Mouse (Mus musculus): ENCODE measurements around the gene Dab2ip.

Gene Dab2ip

GRCm38 (mm10) chr2:35557911-35558825 lies at the start of gene Dab2ip:
Gene Dab2ip, plus strand, starts transcription at chr2:35558266.
- no peak for DNase-seq (ENCODE audit: low spot score)

GRCm38 (mm10) chr2:35508597-35509342 lies 49.3 kb upstream of the Dab2ip start:
- DNase-seq (ENCODE audit: low spot score) = no peak

GRCm38 (mm10) chr2:35509343-35509667 lies 48.8 kb upstream of the Dab2ip start:
- DNase-seq (ENCODE audit: low spot score) = no peak

GRCm38 (mm10) chr2:35509888-35510287 lies 48.2 kb upstream of the Dab2ip start:
- no peak for DNase-seq (ENCODE audit: low spot score)

GRCm38 (mm10) chr2:35510920-35511319 lies 47.1 kb upstream of the Dab2ip start:
- no peak for DNase-seq (ENCODE audit: low spot score)

- no peak for DNase-seq (ENCODE audit: low spot score)
These were observed 45.8 kb upstream of the Dab2ip start for GRCm38 (mm10) chr2:35512226-35512625.

GRCm38 (mm10) chr2:35514051-35514892 lies 43.8 kb upstream of the Dab2ip start:
- DNase-seq (ENCODE audit: low spot score) = no peak

- DNase-seq (ENCODE audit: low spot score) = no peak
These were observed 31.3 kb upstream of the Dab2ip start for GRCm38 (mm10) chr2:35526612-35527242.

- no peak for DNase-seq (ENCODE audit: low spot score)
These were observed 29.0 kb upstream of the Dab2ip start for GRCm38 (mm10) chr2:35529086-35529485.

GRCm38 (mm10) chr2:35529856-35530255 lies 28.2 kb upstream of the Dab2ip start:
- DNase-seq (ENCODE audit: low spot score) = no peak

GRCm38 (mm10) chr2:35530732-35531131 lies 27.3 kb upstream of the Dab2ip start:
- DNase-seq (ENCODE audit: low spot score) = no peak

- no peak for DNase-seq (ENCODE audit: low spot score)
These were observed 24.4 kb upstream of the Dab2ip start for GRCm38 (mm10) chr2:35533646-35534045.

GRCm38 (mm10) chr2:35539276-35539972 lies 18.6 kb upstream of the Dab2ip start:
- DNase-seq (ENCODE audit: low spot score) = peak; percentile 65

- DNase-seq (ENCODE audit: low spot score) = no peak
These were observed 17.3 kb upstream of the Dab2ip start for GRCm38 (mm10) chr2:35540798-35541197.

- DNase-seq (ENCODE audit: low spot score) = no peak
These were observed 13.3 kb upstream of the Dab2ip start for GRCm38 (mm10) chr2:35544717-35545116.

- no peak for DNase-seq (ENCODE audit: low spot score)
These were observed 12.9 kb upstream of the Dab2ip start for GRCm38 (mm10) chr2:35545125-35545590.

GRCm38 (mm10) chr2:35546462-35546861 lies 11.6 kb upstream of the Dab2ip start:
- DNase-seq (ENCODE audit: low spot score) = no peak

GRCm38 (mm10) chr2:35549191-35549590 lies 8.9 kb upstream of the Dab2ip start:
- DNase-seq (ENCODE audit: low spot score) = no peak

- no peak for DNase-seq (ENCODE audit: low spot score)
These were observed 8.0 kb upstream of the Dab2ip start for GRCm38 (mm10) chr2:35550097-35550496.

GRCm38 (mm10) chr2:35556918-35557486 lies 1.1 kb upstream of the Dab2ip start:
- DNase-seq (ENCODE audit: low spot score) = no peak
